Mouse (Mus musculus) kidney, embryonic 16.5 days (tissue): Measurements from ENCODE around the gene Kcnk13. TPM values are rescaled to one million over a fixed set of nuclear protein-coding genes. Genes with fewer than 3 reads are reported as not detected.

Experiments
- ATAC-seq: fragments of 200-750 bp; cut with Nextera tagmentation; 2 replicates; pipeline ENCODE4 v1.8.0; 2017; ENCODE audit warnings: moderate TSS enrichment; ENCODE audit not compliant: low FRiP score, low TSS enrichment
- H3K27ac ChIP-seq: fragments of 300-500 bp; sonication (generic); 2 replicates; pipeline ENCODE4 v1.5.1; 2014; ENCODE audit warnings: low read length
- H3K27me3 ChIP-seq: fragments of 300-500 bp; sonication (generic); 2 replicates; pipeline ENCODE4 v1.6.1; 2014; ENCODE audit warnings: low read length, control low read depth, mixed read lengths; ENCODE audit not compliant: insufficient read depth
- H3K36me3 ChIP-seq: fragments of 300-500 bp; sonication (generic); 2 replicates; pipeline ENCODE4 v1.6.1; 2014; ENCODE audit warnings: low read length, control low read depth, mixed read lengths; ENCODE audit not compliant: insufficient read depth
- H3K4me1 ChIP-seq: fragments of 300-500 bp; sonication (generic); 2 replicates; pipeline ENCODE4 v1.6.1; 2014; ENCODE audit warnings: low read length, control low read depth, mixed read lengths; ENCODE audit not compliant: insufficient read depth
- H3K4me2 ChIP-seq: fragments of 300-500 bp; sonication (generic); replicated peaks from 2 replicates; pipeline ENCODE4 v1.6.1; 2014; ENCODE audit warnings: low read depth, low read length
- H3K4me3 ChIP-seq: fragments of 300-500 bp; sonication (generic); 2 replicates; pipeline ENCODE4 v1.5.1; 2014; ENCODE audit warnings: mild to moderate bottlenecking, low read length
- H3K9ac ChIP-seq: fragments of 300-500 bp; sonication (generic); replicated peaks from 2 replicates; pipeline ENCODE4 v1.6.1; 2014; ENCODE audit warnings: low read length
- H3K9me3 ChIP-seq: fragments of 300-500 bp; sonication (generic); 2 replicates; pipeline ENCODE4 v1.6.1; 2016; ENCODE audit warnings: low read length, control low read depth
- WGBS: fragments of 180-500 bp; shearing (Covaris S2); extraction: QIAGEN DNeasy Blood & Tissue Kit; methylation state at CpG from one replicate; pipeline ENCODE4 v1.1.7; 2014; 5-methylcytosine and 5-hydroxymethylcytosine counted together
- polyA plus RNA-seq: library from polyadenylated mRNA; unstranded; fragments of >200 nt; fragmentation: Nextera tagmentation; extraction: Ambion mirVana; gene quantifications from 2 replicates; pipeline ENCODE4 v1.2.1, GENCODE M21; 2015

The Kcnk13 gene
- polyA plus RNA-seq, 1 experiment from 2014 or later, result 0.21 TPM

DNA sequence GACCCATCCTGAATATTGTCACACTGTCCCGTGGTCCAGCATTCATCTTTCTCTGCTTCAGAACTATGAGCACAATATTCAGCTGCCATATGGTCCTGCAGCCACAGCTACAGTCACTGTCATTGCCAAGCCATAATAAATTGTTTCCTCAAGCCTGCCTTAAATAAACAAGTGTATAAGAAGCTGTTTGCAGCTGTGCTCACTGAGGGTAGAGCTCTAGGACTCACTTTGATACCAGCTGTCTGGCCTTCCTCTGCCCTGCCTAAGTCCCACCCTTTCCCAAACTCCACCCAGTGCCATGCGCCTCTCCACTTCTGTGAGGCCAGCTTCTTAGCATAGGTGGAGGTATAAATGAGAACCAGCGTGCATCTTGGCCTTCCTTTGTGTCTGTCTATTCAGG, 30.7 kb upstream of the Kcnk13 start:
- Histone ChIP-seq H3K4me3 (no peak overlapping the region), H3K4me2 (no peak overlapping the region), H3K4me1 (no peaks in the 10 kb centered on the region), H3K27ac (no peak overlapping the region), H3K9me3 (no peaks in the 10 kb centered on the region), H3K9ac (no peak overlapping the region), H3K36me3 (peaks cover 16% of the 10 kb centered on the region; the same call in 1 of the 2 replicates), H3K27me3 (no peaks in the 10 kb centered on the region)
- ATAC-seq, result 0 out of 2 replicates have a peak, but pooled peaks have one; percentile 55
- 78% methylated on average over 3 of the region's 3 CpGs for WGBS

GRCm38 (mm10) chr12:99935403-99935802, 28.9 kb upstream of the Kcnk13 start:
- 0 out of 2 replicates have a peak, but pooled peaks cover 11% of the 10 kb centered on the region for H3K36me3 ChIP-seq
- H3K4me1 ChIP-seq, result peaks cover 5% of the 10 kb centered on the region
- H3K4me2 ChIP-seq, result no peak overlapping the region
- H3K9me3 ChIP-seq, result no peaks in the 10 kb centered on the region
- H3K4me3 ChIP-seq, result no peak overlapping the region
- H3K27me3 ChIP-seq, result no peaks in the 10 kb centered on the region
- WGBS, result 94% methylated on average over 8 of the region's 8 CpGs
- no peak overlapping the region for H3K27ac ChIP-seq
- ATAC-seq, result no peak
- no peak overlapping the region for H3K9ac ChIP-seq

DNA sequence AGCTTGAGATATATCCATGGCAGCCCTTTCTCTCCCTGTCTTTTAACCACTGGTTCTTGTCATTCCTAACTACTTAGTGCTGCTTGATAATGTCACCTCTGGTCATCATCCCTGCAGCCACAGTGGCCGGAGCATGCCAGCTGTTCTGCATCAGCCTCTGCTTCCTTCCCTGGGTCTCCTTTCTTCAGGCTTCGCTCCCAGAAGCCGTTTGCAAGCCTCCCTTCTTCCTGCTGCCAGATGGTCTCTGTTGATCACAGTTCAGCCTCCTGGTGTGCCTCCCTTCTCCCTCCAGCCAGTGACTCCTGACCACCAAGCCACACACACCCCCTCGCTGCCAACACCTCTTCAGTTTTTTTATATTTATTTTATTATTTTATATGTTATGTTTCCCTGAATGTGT, 25.8 kb upstream of the Kcnk13 start:
- Histone ChIP-seq H3K36me3 (0 out of 2 replicates have a peak, but pooled peaks cover 11% of the 10 kb centered on the region), H3K27me3 (no peaks in the 10 kb centered on the region), H3K9me3 (no peaks in the 10 kb centered on the region), H3K9ac (no peak overlapping the region), H3K4me2 (no peak overlapping the region), H3K27ac (no peak overlapping the region), H3K4me3 (no peak overlapping the region), H3K4me1 (peaks cover 19% of the 10 kb centered on the region)
- 37% methylated on average over 4 of the region's 4 CpGs for WGBS
- peak; percentile 11; the same call in 1 of the 2 replicates for ATAC-seq

DNA sequence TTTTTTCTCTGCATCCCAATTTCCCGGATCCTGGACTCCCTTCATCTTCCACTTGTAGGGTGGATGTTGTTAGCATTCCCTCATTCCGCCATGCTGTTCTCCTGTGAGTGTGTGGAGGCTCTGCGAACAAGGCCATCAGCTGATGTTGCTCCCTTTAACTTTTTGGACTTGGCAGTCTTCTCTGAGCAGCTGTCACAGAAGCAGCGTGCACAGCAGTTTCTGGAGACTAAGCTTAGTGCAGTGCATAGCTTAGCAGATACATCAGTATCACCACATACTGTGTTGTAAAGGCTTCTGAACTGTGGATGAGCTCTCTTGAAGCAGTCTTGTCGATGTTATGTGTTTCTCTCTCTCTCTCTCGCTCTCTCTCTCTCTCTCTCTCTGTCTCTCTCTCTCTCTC, 25.1 kb upstream of the Kcnk13 start:
- H3K4me1 ChIP-seq, result peaks cover 19% of the 10 kb centered on the region
- H3K4me3 ChIP-seq, result no peak overlapping the region
- H3K27ac ChIP-seq, result no peak overlapping the region
- H3K9ac ChIP-seq, result no peak overlapping the region
- 0 out of 2 replicates have a peak, but pooled peaks cover 7% of the 10 kb centered on the region for H3K36me3 ChIP-seq
- H3K4me2 ChIP-seq, result no peak overlapping the region
- no peak for ATAC-seq
- H3K27me3 ChIP-seq, result no peaks in the 10 kb centered on the region
- WGBS, result 89% methylated on average over 6 of the region's 6 CpGs
- no peaks in the 10 kb centered on the region for H3K9me3 ChIP-seq

DNA sequence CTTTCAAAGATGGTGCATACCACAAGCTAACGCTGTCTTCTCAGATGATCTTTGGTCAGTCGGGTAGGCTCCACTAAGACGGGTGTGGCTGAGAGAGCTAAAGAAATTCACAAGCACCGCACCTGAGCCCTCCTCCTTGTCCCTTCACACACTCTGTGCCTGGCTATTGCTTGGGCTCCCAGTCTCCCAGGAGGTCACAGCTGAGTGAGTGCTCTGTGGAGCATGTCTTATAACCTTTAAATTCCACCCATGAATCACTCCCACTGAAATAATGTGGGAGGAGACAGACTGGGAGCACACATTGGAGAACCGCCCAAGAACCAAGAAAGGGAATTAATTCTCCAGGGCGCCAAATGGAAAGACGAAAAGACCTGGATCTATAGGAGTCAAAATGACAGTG, 23.6 kb upstream of the Kcnk13 start:
- peaks cover 19% of the 10 kb centered on the region for H3K4me1 ChIP-seq
- no peak overlapping the region for H3K4me3 ChIP-seq
- H3K9me3 ChIP-seq, result no peaks in the 10 kb centered on the region
- no peak overlapping the region for H3K27ac ChIP-seq
- no peak overlapping the region for H3K4me2 ChIP-seq
- no peaks in the 10 kb centered on the region for H3K36me3 ChIP-seq
- peak; percentile 95 for ATAC-seq
- H3K27me3 ChIP-seq, result no peaks in the 10 kb centered on the region
- WGBS, result 47% methylated on average over 7 of the region's 7 CpGs
- no peak overlapping the region for H3K9ac ChIP-seq

DNA sequence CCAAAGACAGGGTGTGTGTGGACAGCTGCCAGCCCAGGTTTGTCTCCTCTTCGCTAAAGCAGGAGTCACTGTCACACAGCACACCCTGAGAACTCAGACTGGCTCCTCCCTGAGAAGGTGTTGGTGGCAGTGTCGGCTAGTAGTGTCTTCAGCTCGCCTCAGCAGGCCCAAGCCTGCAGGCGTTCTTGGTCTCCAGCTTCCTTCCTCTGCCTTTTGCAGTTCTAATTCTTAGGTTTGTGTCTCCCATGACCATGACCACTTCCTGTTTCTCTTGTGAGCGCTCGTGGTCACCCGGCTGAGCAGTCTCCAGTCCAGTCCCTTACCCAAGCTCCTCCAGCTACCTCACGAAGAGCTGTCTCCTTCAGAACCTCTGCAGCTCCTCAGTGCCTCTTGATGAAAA, 21.9 kb upstream of the Kcnk13 start:
- ATAC-seq, result no peak
- Histone ChIP-seq H3K36me3 (no peaks in the 10 kb centered on the region; the same call in 1 of the 2 replicates), H3K27ac (no peak overlapping the region), H3K4me2 (no peak overlapping the region), H3K4me1 (peaks cover 19% of the 10 kb centered on the region), H3K9ac (no peak overlapping the region), H3K4me3 (no peak overlapping the region), H3K9me3 (no peaks in the 10 kb centered on the region), H3K27me3 (no peaks in the 10 kb centered on the region)
- WGBS, result 73% methylated on average over 8 of the region's 8 CpGs

GRCm38 (mm10) chr12:99952928-99953327, 11.4 kb upstream of the Kcnk13 start:
- Histone ChIP-seq H3K4me1 (no peaks in the 10 kb centered on the region), H3K27me3 (no peaks in the 10 kb centered on the region), H3K36me3 (peaks cover 6% of the 10 kb centered on the region; the same call in 1 of the 2 replicates), H3K4me3 (no peak overlapping the region), H3K4me2 (no peak overlapping the region), H3K9ac (no peak overlapping the region), H3K9me3 (no peaks in the 10 kb centered on the region), H3K27ac (no peak overlapping the region)
- ATAC-seq, result no peak
- WGBS, result 61% methylated on average over 7 of the region's 7 CpGs

DNA sequence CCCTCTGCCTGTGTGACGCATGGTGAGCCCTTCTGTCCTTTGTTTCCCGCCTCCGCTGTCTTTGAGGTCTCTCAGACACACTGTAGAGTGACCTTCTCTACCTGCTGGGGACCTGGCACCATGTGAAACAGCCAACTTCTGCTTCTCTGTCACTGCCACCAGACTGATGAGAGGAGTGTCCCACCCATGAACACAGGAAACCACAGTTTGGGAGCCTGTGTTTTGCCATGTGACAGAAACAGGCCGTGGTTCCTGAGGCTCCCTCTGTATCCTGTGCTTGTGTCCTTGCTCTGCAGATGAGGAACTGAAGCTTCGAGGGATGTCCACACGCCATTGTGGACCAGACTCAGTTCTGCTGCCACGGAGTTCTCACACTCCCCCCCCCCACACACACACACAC, 7.9 kb upstream of the Kcnk13 start:
- Histone ChIP-seq H3K4me3 (no peak overlapping the region), H3K4me2 (no peak overlapping the region), H3K27me3 (peaks cover 13% of the 10 kb centered on the region), H3K9me3 (no peaks in the 10 kb centered on the region), H3K4me1 (peaks cover 6% of the 10 kb centered on the region; the same call in 1 of the 2 replicates), H3K27ac (no peak overlapping the region), H3K36me3 (peaks cover 6% of the 10 kb centered on the region; the same call in 1 of the 2 replicates), H3K9ac (no peak overlapping the region)
- WGBS, result 89% methylated on average over 7 of the region's 7 CpGs
- no peak for ATAC-seq

- no peak overlapping the region for H3K4me2 ChIP-seq
- H3K27me3 ChIP-seq, result peaks cover 21% of the 10 kb centered on the region
- WGBS, result 47% methylated on average over 9 of the region's 9 CpGs
- H3K27ac ChIP-seq, result no peak overlapping the region
- no peaks in the 10 kb centered on the region for H3K9me3 ChIP-seq
- H3K9ac ChIP-seq, result no peak overlapping the region
- peaks cover 6% of the 10 kb centered on the region; the same call in 1 of the 2 replicates for H3K4me1 ChIP-seq
- peaks cover 6% of the 10 kb centered on the region; the same call in 1 of the 2 replicates for H3K36me3 ChIP-seq
- no peak overlapping the region for H3K4me3 ChIP-seq
- peak; percentile 39; the same call in 1 of the 2 replicates for ATAC-seq
Measured at GRCm38 (mm10) chr12:99958068-99959060, 5.9 kb upstream of the Kcnk13 start.

- H3K36me3 ChIP-seq, result peaks cover 6% of the 10 kb centered on the region; the same call in 1 of the 2 replicates
- no peaks in the 10 kb centered on the region for H3K9me3 ChIP-seq
- H3K4me3 ChIP-seq, result no peak overlapping the region
- peaks cover 30% of the 10 kb centered on the region for H3K27me3 ChIP-seq
- H3K9ac ChIP-seq, result no peak overlapping the region
- no peak overlapping the region for H3K4me2 ChIP-seq
- ATAC-seq, result no peak
- H3K4me1 ChIP-seq, result peaks cover 6% of the 10 kb centered on the region
- H3K27ac ChIP-seq, result no peak overlapping the region
Measured at GRCm38 (mm10) chr12:99959291-99959690, 5.0 kb upstream of the Kcnk13 start.
